Mouse (Mus musculus) cerebral cortex, adult 2 months (tissue): ENCODE data around the gene Adamts8.

ENCODE experiments used
- WGBS: fragments of 180-500 bp; shearing (Covaris S2); methylation state at CpG from one replicate; pipeline ENCODE4 v1.1.7; 2018; 5-methylcytosine and 5-hydroxymethylcytosine counted together

Gene Adamts8

DNA sequence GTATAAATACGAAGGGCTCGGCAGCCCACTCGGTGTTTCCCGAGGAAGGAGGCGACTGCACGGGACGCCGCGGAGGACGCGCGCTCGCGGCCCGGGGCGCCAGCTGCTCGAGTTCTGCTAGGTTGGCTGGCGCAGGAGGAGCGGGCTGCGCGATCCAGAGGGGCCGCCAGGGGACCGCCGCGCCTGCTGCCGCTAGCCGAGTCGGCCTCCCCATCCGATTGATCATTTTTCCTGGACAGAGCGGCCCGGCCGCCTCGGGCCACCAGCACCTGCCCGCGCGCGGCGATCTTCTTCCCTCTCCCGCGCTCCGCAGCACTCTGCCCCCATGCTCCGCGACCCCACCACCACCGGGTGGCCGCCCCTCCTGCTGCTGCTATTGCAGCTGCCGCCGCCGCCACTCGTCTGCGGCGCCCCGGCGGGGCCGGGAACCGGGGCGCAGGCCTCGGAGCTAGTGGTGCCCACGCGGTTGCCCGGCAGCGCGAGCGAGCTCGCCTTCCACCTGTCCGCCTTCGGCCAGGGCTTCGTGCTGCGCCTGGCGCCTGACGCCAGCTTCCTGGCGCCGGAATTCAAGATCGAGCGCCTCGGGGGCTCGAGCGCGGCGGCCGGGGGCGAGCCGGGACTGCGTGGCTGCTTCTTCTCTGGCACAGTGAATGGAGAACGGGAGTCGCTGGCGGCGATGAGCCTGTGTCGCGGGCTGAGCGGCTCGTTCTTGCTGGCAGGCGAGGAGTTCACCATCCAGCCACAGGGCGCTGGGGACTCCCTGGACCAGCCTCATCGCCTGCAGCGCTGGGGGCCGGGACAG, at the start of gene Adamts8:
Gene Adamts8, plus strand, starts transcription at position 51 of the 802 bp plus-strand sequence.
- WGBS = under 1% methylated on average over 95 of the region's 96 CpGs

GRCm38 (mm10) chr9:30895618-30896017, 46.7 kb upstream of the Adamts8 start:
- WGBS = 60% methylated on average over 3 of the region's 3 CpGs

DNA sequence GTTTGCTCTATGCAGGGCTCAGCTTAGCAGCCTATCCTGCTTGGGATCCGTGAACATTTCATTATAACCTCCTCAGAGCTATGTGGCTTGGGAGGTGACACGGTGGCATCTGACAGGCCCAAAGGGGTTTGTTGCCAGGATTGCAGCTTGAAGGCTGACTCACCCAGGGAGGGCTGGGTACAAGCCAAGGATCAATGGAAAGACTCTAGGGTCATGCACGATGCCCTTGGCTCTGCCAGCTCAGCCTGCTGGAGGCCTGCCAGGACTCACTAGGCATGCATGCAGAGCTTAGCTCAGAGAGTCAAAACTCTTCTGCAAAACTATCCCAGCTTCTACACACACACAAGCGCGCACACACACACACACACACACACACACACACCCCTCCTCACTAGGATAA, 45.6 kb upstream of the Adamts8 start:
- 53% methylated on average over 5 of the region's 5 CpGs for WGBS

DNA sequence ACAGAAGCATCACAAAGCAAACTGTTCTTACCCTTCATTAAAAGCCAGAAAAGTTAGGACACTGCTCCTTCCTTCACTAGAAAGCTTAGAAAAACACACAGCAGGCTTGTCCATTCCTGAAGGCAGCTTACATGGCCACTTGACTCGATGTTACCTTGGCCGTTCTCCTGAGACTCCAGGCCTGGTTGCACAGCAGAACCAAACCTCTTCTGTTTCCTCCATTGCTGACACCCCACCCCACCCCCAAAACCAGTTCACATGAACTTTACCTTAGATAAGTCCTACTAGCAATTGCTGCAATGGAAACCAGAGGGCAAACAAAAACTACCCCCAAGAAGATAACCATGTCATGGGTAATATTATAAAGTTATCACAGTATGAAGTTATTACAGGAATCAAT, 45.2 kb upstream of the Adamts8 start:
- WGBS = 77% methylated on average over 2 of the region's 2 CpGs

GRCm38 (mm10) chr9:30902152-30902551, 40.2 kb upstream of the Adamts8 start:
- 95% methylated on average over 19 of the region's 19 CpGs for WGBS

GRCm38 (mm10) chr9:30902641-30903040, 39.7 kb upstream of the Adamts8 start:
- 96% methylated on average over 7 of the region's 7 CpGs for WGBS

- WGBS = 96% methylated on average over 5 of the region's 5 CpGs
Observed at GRCm38 (mm10) chr9:30903266-30903665, 39.1 kb upstream of the Adamts8 start.

GRCm38 (mm10) chr9:30905861-30906260, 36.5 kb upstream of the Adamts8 start:
- WGBS = 87% methylated on average over 10 of the region's 10 CpGs

- WGBS = 83% methylated on average over 4 of the region's 4 CpGs
Observed at GRCm38 (mm10) chr9:30906426-30906825, 35.9 kb upstream of the Adamts8 start.

DNA sequence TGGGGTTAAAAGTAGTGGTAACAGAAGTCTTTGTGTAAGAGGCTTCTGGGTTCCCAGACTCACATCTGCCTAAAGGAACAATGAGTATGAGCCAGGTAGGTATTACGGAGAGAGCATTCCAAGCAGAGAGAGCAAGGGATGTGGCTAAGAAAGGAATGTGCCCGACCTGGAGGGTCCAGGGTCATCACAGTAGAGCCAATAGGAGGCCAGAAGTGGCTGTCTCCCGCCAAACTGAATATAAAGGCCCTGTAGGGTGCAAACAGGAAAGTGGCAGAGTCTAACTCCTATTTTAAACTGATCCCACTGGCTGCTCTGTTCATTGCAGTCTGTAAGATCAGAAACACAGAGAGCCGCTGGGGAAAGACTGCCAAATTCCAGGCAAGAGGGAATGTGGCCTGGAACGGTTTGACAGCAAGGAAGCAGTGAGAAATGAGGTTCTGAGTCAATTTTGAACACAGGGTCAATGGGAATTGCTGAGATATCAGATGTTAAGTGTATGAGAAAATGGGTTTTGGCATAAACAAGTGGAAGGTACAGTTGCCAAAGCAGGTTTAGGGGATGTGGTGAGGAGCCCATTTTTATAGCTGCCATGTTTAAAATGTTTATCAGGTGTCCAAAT, 34.6 kb upstream of the Adamts8 start:
- 69% methylated on average over 5 of the region's 5 CpGs for WGBS

DNA sequence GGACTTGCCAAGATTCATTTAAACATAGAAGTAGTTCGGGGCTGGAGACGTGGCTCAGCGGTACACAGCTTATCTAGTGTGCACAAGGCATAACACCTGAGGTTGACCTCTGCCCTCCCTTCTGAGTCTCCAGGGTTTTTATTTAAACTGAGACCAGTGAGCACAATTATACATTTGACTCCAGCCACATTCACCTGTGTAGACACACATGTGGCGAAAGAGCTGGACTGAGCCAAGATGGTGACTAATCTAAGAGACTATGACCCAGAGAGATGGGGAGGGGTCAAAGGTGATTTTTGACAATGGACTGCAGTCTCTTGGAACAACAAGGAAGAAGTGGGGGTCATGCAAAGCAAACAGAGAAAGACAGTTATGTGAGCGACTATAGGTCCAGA, 34.1 kb upstream of the Adamts8 start:
- WGBS = 92% methylated on average over 5 of the region's 5 CpGs

DNA sequence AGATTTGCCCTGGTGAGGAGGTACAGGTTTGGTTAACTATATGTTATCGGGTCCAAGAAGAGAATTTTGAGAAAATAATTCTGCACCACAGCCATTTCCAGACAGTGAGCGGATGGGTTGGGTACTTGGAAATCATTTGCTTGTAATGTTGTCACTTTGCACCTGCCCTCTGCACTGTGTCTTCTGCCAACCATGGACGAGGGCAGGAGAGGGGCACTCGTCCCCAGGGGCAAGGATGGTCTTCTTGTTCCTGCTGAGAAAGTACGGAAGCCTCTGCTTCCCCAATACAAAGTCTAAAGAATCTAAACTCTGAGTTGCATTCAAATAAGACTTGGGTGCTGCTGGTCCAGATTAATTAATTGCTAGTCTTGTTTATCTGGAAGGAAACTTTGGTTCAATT, 33.4 kb upstream of the Adamts8 start:
- WGBS = 80% methylated on average over 5 of the region's 5 CpGs

- WGBS = 80% methylated on average over 5 of the region's 5 CpGs
Observed at GRCm38 (mm10) chr9:30910491-30910890, 31.9 kb upstream of the Adamts8 start.

DNA sequence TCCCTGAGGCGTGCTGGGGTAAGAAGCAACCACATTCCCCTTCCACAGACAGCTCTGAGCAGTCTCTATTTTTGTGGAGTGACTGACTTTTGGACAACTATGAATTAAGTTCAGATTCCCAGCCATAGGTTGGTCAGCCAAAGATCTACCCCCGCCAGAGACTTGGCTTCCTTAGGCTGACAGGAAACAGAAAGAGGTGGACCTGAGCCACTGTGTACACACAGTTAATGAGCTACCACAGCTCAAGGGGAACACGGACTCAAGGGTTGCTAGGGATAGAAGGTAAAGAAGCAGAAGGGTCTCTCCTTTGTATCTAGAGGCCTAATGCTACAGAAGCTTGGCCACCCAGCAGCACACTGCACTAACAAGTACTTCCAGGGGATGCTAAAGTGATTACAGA, 30.2 kb upstream of the Adamts8 start:
- WGBS = 68% methylated on average over 3 of the region's 3 CpGs

DNA sequence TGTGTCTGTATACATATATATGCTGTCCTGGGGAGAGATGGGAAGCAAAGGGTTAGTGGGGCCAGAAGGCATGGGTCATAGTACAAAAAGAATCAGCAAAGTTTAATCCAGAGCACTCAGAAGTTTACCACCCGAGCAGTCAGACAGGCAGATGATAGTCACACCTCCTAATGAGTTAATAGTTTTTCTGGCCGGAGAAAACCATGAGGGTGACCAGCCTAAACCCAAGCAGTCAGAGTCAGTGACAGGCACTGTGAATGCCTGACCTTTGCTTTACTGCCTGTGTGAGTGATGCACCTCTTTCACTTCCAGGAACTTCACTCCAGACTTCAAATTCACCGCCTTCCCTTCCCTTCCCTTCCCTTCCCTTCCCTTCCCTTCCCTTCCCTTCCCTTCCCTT, 28.9 kb upstream of the Adamts8 start:
- 82% methylated on average over 3 of the region's 3 CpGs for WGBS

DNA sequence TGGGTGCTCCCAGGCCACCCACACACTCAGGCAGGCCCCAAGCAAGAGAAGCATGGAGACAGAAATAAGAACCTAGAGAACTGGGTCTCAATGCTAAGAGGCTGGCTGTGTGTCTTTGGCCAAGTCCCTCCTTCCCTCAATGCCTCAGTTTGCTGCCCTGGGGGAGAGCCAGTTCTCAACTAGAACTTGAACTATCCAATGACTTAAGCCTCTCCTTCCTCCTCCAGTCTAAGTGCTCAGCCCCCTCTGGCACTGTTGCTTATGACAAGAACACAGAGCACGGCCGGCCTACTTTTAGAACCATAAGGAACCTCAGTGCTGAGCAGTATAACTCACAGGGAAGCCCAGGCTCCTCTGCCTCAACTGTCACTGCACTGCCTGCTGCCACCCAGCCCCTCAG, 28.1 kb upstream of the Adamts8 start:
- 76% methylated on average over 2 of the region's 2 CpGs for whole genome bisulfite sequencing

GRCm38 (mm10) chr9:30916266-30916968, 25.9 kb upstream of the Adamts8 start:
- 86% methylated on average over 6 of the region's 6 CpGs for WGBS

- WGBS = 70% methylated on average over 12 of the region's 12 CpGs
Observed at GRCm38 (mm10) chr9:30918466-30919356, 23.7 kb upstream of the Adamts8 start.

DNA sequence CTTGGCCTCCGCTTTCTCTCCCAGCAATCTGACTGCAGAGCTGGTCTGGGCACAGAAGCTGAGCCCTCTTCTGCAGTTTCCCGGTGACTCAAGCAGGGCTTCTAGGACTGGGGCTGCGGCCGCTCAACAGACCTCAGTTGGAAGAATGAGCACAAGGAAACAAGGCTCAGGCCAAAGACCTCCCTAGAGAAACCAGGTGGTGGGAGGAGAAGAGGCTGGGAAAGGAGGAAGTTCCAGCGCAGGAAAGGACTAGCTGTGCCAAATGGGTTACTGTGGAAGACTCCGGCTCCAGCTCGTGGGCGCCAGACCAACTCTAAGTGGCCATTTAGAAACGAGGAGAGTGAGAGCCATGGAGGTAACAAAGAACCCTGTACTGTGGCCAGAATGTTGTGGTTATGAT, 22.7 kb upstream of the Adamts8 start:
- 71% methylated on average over 9 of the region's 9 CpGs for WGBS

DNA sequence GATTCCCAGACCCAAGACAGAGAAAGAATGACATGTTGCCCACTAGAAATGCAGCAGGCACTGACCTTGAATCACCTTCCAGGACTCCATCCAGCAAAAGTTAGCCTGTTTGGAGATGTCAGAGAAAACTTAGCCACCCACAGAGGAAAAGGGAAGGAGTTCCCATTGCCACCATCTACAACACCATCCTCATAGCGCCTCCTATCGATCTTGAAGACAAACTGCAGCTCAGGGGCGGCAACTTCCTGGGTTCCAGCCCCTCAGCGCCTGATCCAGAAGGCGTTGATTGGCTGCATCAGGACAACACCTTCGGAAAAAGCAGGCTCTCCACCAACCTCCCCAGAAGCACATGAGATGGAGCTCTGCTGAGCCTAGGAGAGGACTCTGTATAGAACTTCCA, 21.6 kb upstream of the Adamts8 start:
- 28% methylated on average over 6 of the region's 6 CpGs for WGBS

DNA sequence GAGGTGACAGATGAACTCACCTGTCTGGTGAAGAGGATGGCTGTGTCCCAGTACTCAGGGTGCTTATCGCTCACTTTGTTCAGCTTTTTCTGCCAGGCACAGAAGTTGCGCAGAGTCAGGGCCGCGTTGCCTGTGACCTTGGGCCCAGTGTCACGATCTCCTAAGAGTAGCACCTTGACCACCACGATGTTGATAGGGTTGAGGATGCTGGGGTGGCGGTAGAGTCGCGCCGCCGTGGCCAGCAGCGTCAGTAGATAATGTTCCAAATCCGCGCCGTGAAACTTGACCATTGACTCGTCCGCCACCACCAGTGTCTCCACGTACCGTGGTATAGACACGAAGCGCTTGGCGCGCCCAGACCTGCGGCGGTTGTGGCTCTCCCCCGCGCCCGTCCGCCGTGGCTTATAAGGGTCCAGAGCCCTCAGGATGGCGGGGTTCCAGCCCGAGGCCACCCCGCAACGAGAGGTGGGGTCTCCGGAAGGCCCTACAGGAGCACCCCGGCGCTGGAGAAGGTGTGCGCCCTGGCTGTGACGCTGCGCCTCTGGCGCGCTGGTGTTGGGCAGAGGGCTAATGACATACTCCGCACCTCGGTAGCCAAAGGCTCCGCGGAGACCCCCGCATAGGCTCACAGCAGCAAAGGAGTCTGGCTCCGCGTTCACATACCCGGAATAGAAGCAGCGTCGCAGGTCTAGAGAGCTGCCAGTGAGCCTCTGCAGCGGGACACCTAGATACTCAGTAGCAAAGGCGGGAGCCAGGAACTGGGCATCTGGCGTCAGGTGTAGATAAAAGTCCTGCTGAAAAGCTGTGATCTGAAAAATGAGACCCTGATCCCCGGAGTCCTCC, 20.9 kb upstream of the Adamts8 start:
- WGBS = 6% methylated on average over 56 of the region's 56 CpGs
